Mouse (Mus musculus): ENCODE results near the gene Rho. TPM values are rescaled to one million over a fixed set of nuclear protein-coding genes. Genes with fewer than 3 reads are reported as not detected.

The Rho gene
- polyA plus RNA-seq, 1 experiment = not detected

DNA sequence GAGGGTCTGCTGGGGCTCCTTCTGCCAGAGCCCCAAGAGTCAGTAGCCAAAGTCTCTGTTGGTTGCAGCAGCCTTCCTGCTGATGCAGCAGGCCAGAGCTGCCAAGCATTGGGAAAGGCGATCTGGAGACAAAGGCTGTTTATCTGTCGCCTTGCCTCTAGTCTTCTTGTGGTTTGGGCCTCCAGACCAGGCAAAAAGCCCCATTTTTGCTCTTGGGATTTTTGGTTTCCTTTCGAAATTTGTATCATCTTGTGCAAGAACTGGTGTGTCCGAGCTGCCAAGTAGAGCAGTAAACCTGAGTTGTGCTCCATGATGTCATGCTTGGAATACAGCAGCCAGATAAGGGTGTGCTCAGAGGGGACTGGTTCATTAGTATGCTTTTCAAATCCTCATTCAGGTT lies 34.4 kb upstream of the Rho start:
- no peak overlapping the region for H3K4me3 ChIP-seq (replicated peaks)
- TF ChIP-seq GATA1 (IDR thresholded peaks at IDR 0.05; ENCODE audit: low read length) (no peak), TAL1 (IDR thresholded peaks at IDR 0.05; ENCODE audit: low read length) (no peak)
- H3K4me1 ChIP-seq (ENCODE audit: control insufficient read depth) = no peaks in the 10 kb centered on the region
- H3K27me3 ChIP-seq (ENCODE audit: control insufficient read depth) = no peaks in the 10 kb centered on the region
- no peaks in the 10 kb centered on the region for H3K9me3 ChIP-seq (ENCODE audit: control insufficient read depth, low read length)
- H3K36me3 ChIP-seq (ENCODE audit: control insufficient read depth) = no peaks in the 10 kb centered on the region; the same call in 1 of the 2 replicates

DNA sequence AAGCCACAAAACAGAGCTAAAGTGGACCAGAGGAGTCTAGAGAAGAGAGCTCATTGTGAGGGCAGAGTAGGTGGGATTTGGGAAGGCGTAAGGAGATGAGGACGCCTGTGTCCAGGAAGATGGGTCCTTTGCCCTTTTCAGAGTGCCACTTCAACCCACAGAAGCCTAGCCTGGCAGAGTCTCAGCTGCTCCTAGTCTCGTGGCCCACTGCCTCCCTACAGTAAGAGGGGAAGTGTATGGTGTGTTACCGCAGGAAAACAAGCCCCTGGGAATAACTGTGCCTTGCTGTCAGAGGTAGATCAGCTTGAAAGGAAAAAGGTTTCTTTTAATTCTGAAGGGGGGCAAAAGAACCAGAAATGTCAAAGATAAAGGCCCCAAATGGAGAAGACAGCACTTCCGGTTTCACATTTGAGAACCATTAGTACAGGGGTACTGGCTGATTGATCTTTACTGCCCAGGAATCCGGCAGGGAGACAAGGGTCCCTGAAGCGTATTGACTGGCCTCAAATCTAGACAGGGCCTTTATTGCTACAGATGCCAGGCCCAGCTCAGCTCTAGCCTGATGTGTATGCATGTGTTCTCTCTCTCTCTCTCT lies 33.5 kb upstream of the Rho start:
- Histone ChIP-seq H3K4me3 (replicated peaks) (no peak overlapping the region), H3K36me3 (ENCODE audit: control insufficient read depth) (no peaks in the 10 kb centered on the region; the same call in 1 of the 2 replicates), H3K9me3 (ENCODE audit: control insufficient read depth, low read length) (no peaks in the 10 kb centered on the region), H3K27me3 (ENCODE audit: control insufficient read depth) (no peaks in the 10 kb centered on the region), H3K4me1 (ENCODE audit: control insufficient read depth) (no peaks in the 10 kb centered on the region)
- no peak for TF ChIP-seq TAL1 (IDR thresholded peaks at IDR 0.05; ENCODE audit: low read length)
- no peak for TF ChIP-seq GATA1 (IDR thresholded peaks at IDR 0.05; ENCODE audit: low read length)

DNA sequence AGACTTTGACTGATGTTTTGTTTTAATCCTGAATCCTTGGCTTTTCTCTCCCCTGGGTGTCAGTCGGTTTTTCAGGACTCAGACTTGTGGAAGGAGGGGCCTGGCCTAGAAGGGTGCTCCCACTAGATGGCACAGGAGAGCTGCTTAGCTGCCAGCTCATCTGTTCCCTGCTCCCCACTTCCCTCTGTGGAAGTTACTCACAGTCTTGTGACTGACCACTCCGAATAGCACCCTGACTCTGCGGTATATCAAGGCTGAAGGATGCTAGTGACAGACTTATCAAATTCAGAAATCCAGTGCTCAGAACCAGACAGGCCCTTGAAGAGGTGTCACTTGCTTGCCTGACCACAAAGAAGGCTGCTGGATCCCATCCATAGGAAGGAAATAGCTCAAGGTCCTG lies 30.5 kb upstream of the Rho start:
- TF ChIP-seq GATA1 (IDR thresholded peaks at IDR 0.05; ENCODE audit: low read length) (no peak), TAL1 (IDR thresholded peaks at IDR 0.05; ENCODE audit: low read length) (no peak)
- Histone ChIP-seq H3K4me3 (replicated peaks) (no peak overlapping the region), H3K36me3 (ENCODE audit: control insufficient read depth) (no peaks in the 10 kb centered on the region), H3K9me3 (ENCODE audit: control insufficient read depth, low read length) (no peaks in the 10 kb centered on the region), H3K27me3 (ENCODE audit: control insufficient read depth) (no peaks in the 10 kb centered on the region), H3K4me1 (ENCODE audit: control insufficient read depth) (no peaks in the 10 kb centered on the region)

DNA sequence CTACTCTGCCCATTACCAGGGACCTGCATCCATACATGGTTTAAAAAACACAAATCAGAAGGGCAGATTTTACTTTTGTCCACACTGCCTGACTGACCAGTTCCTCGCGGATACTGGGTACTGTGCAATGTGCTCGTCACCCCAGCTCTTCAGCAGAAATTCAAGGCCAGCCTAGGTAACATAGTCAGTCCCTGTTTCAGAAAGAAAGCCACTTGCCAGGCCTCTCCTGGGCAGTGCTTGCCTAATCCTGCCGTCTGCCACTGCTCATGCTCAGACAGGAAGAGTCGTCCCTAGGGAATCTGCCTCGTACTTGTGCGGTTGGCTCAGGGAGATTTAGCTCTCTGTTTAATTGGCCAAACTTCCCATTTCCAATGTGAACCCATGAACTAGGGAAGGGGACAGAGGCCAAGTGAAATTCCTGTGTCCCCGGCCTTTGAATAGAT lies 30.0 kb upstream of the Rho start:
- H3K4me1 ChIP-seq (ENCODE audit: control insufficient read depth) = no peaks in the 10 kb centered on the region; the same call in 1 of the 2 replicates
- no peak overlapping the region for H3K4me3 ChIP-seq (replicated peaks)
- TF ChIP-seq GATA1 (IDR thresholded peaks at IDR 0.05; ENCODE audit: low read length) (no peak), TAL1 (IDR thresholded peaks at IDR 0.05; ENCODE audit: low read length) (no peak)

DNA sequence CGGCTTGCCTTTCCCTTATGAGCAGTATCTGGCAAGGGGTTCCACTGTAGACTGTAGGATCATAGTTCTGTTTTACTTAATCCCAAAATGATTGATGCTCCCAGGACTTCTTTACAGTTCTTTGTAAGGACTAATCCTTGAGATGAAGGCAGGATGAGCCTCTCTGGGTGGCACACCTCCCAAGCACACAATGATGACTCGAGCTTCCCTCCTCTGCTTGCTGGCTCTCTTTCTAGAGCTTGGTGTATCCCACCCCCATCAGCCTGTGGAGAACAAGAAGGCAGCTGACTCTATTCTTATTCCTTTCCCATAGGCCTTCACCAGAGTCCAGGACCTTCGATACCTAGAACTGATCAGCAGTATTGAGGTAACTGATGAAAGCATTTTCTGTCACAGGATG lies 29.0 kb upstream of the Rho start:
- Histone ChIP-seq H3K36me3 (ENCODE audit: control insufficient read depth) (no peaks in the 10 kb centered on the region), H3K4me3 (replicated peaks) (no peak overlapping the region), H3K27me3 (ENCODE audit: control insufficient read depth) (no peaks in the 10 kb centered on the region), H3K9me3 (ENCODE audit: control insufficient read depth, low read length) (no peaks in the 10 kb centered on the region), H3K4me1 (ENCODE audit: control insufficient read depth) (no peaks in the 10 kb centered on the region; the same call in none of the 2 replicates)
- TF ChIP-seq TAL1 (IDR thresholded peaks at IDR 0.05; ENCODE audit: low read length) = no peak
- TF ChIP-seq GATA1 (IDR thresholded peaks at IDR 0.05; ENCODE audit: low read length) = no peak

More for the DNA sequence above, 30.0 kb upstream of the Rho start:
- H3K36me3 ChIP-seq (ENCODE audit: control insufficient read depth) = no peaks in the 10 kb centered on the region
- H3K27me3 ChIP-seq (ENCODE audit: control insufficient read depth) = no peaks in the 10 kb centered on the region
- no peaks in the 10 kb centered on the region for H3K9me3 ChIP-seq (ENCODE audit: control insufficient read depth, low read length)

DNA sequence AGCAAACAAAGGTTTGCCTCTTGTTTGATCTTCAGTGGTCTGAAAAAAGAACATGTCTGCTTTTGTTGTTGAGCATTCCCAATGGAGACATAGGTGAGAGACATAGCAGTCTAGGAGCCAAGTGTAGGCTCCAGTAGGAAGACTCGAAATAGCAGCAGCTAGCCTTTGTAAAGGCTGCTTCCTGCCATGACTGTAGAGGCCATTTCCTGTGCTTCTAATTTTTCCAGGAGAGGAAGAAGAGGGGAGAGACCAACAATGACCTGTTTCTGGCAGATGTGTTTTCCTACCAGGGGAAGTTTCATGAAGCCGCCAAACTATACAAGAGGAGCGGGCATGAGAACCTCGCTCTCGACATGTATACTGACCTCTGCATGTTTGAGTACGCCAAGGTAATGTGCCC lies 26.0 kb upstream of the Rho start:
- TF ChIP-seq GATA1 (IDR thresholded peaks at IDR 0.05; ENCODE audit: low read length) = no peak
- TF ChIP-seq TAL1 (IDR thresholded peaks at IDR 0.05; ENCODE audit: low read length) = no peak

DNA sequence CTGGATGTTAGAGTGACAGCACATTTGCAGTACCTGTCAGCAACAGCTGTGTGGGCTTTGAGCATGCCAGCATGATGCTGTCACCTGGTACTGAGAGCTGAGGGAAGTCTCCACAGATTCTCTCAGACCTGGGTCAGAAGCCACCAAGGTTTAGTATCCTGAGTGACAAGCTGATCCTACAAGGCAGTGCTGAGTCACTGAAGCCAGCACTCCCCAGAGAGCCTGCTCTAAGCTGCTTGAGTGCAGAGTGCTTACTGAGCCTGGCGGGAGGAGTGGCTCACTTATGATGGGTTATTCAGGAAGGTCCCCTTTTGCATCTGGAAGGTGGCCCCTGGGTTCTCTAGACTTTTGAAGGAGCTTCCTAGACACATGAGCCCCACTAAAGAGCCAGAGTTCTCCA lies 25.1 kb upstream of the Rho start:
- no peak for TF ChIP-seq TAL1 (IDR thresholded peaks at IDR 0.05; ENCODE audit: low read length)
- TF ChIP-seq GATA1 (IDR thresholded peaks at IDR 0.05; ENCODE audit: low read length) = no peak
- Histone ChIP-seq H3K27me3 (ENCODE audit: control insufficient read depth) (no peaks in the 10 kb centered on the region), H3K4me3 (replicated peaks) (no peak overlapping the region), H3K9me3 (ENCODE audit: control insufficient read depth, low read length) (no peaks in the 10 kb centered on the region), H3K36me3 (ENCODE audit: control insufficient read depth) (no peaks in the 10 kb centered on the region), H3K4me1 (ENCODE audit: control insufficient read depth) (peaks cover 15% of the 10 kb centered on the region)

More for the DNA sequence above, 26.0 kb upstream of the Rho start:
- no peaks in the 10 kb centered on the region for H3K27me3 ChIP-seq (ENCODE audit: control insufficient read depth)
- peaks cover 15% of the 10 kb centered on the region for H3K4me1 ChIP-seq (ENCODE audit: control insufficient read depth)
- no peak overlapping the region for H3K4me3 ChIP-seq (replicated peaks)
- H3K9me3 ChIP-seq (ENCODE audit: control insufficient read depth, low read length) = no peaks in the 10 kb centered on the region
- no peaks in the 10 kb centered on the region for H3K36me3 ChIP-seq (ENCODE audit: control insufficient read depth)

DNA sequence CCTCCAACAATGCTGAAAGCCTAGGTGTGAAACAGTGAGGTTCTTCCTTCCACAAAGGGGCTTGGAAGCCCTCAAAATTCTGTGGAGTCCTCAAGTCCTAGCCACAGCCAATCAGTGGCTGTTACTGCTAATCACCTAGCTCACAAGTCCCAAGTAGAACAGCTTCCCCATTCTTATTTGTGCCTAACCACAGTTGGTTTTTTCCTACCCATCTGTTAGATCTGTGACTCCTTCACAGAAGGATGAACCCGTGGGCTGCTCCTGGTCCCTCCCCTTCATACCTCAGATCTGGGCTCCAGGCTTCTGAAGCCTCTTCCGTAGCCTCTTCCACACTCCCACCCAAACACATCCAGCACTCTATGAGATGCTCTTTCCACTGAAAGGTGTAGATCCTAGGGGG lies 24.7 kb upstream of the Rho start:
- TF ChIP-seq TAL1 (IDR thresholded peaks at IDR 0.05; ENCODE audit: low read length) (no peak), GATA1 (IDR thresholded peaks at IDR 0.05; ENCODE audit: low read length) (no peak)
- Histone ChIP-seq H3K36me3 (ENCODE audit: control insufficient read depth) (no peaks in the 10 kb centered on the region), H3K4me1 (ENCODE audit: control insufficient read depth) (peaks cover 15% of the 10 kb centered on the region), H3K27me3 (ENCODE audit: control insufficient read depth) (no peaks in the 10 kb centered on the region), H3K9me3 (ENCODE audit: control insufficient read depth, low read length) (no peaks in the 10 kb centered on the region), H3K4me3 (replicated peaks) (no peak overlapping the region)

DNA sequence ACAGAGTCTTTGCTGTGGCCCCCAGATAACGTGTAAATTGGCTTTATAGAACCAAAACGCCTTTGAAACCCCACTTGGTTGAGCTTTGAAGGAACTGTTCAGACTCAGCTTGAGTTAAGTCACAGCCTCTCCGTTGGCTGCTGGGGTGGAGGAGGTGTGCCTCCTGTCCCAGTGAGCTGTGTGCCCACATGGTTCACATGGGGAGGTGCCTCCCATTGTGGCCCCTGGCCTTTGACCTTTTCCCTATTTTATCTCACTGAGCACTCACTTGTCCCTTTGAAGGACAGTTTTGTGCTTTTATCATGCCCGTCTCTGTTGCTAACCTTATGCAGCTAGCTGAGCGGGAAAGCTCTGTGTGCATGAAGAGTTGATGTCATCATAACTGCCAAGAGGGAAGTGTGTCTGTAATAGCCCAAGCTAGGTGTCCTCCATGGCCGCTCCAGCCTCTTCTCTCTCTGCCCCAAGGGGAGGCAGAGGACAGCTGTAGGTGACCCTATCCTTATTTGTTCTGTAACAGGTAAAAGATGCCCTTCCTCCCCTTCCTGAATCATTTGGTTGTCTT lies 23.0 kb upstream of the Rho start:
- Histone ChIP-seq H3K27me3 (ENCODE audit: control insufficient read depth) (no peaks in the 10 kb centered on the region), H3K4me1 (ENCODE audit: control insufficient read depth) (peaks cover 15% of the 10 kb centered on the region), H3K36me3 (ENCODE audit: control insufficient read depth) (no peaks in the 10 kb centered on the region), H3K4me3 (replicated peaks) (no peak overlapping the region), H3K9me3 (ENCODE audit: control insufficient read depth, low read length) (no peaks in the 10 kb centered on the region)
- TF ChIP-seq TAL1 (IDR thresholded peaks at IDR 0.05; ENCODE audit: low read length) = no peak
- TF ChIP-seq GATA1 (IDR thresholded peaks at IDR 0.05; ENCODE audit: low read length) = no peak
